Mouse (Mus musculus) urinary bladder, postnatal 0 days (tissue): ENCODE results near the gene Prame. TPM values are rescaled to one million over a fixed set of nuclear protein-coding genes. Genes with fewer than 3 reads are reported as not detected.

Experiments used
- polyA plus RNA-seq: library from polyadenylated mRNA; unstranded; fragments of >200 nt; fragmentation: Nextera tagmentation; extraction: Ambion mirVana; gene quantifications from 2 replicates; pipeline ENCODE4 v1.2.1, GENCODE M21; 2015

Gene Prame
- polyA plus RNA-seq = not detected in 2 replicates

GRCm38 (mm10) chrX:135627605-135628004 is at the start of gene Prame:
Prame (minus strand) TSS chrX:135627705.

GRCm38 (mm10) chrX:135598677-135599076 is 28.8 kb downstream of the Prame start, which contains the start of gene Nxf7:
Nxf7 (minus strand) TSS chrX:135598777.

Other genes with a start within 250 kb of the Prame start
- gene Gm7903, start 193.9 kb downstream of the Prame start, polyA plus RNA-seq = not detected in 2 replicates
- gene AV320801, start 133.1 kb downstream of the Prame start, polyA plus RNA-seq = not detected in 2 replicates
- 0.12 and 0.19 TPM in 2 replicates for gene Nxf7, start 28.9 kb downstream of the Prame start, polyA plus RNA-seq
- not detected in 2 replicates for gene Tcp11x2, start 66.1 kb upstream of the Prame start, polyA plus RNA-seq
- not detected in 2 replicates for gene Tmsb15a, start 97.6 kb upstream of the Prame start, polyA plus RNA-seq
- 5.5 and 5.7 TPM in 2 replicates for gene Armcx5, start 115.0 kb upstream of the Prame start, polyA plus RNA-seq
- 10.1 and 10.5 TPM in 2 replicates for gene Gprasp1, start 115.0 kb upstream of the Prame start, polyA plus RNA-seq
- 19.4 and 24.6 TPM in 2 replicates for gene Bhlhb9, start 169.9 kb upstream of the Prame start, polyA plus RNA-seq
- 2.5 and 3.8 TPM in 2 replicates for gene Gprasp2, start 211.3 kb upstream of the Prame start, polyA plus RNA-seq